Comparison of ENCODE assay signal across 8 mouse cellular contexts in genomic region chr4:125029891-125030614, GRCm38 (mm10). TPM values are rescaled to one million over a fixed set of nuclear protein-coding genes. Genes with fewer than 3 reads are reported as not detected.
DNase-seq lines count a peak whose midpoint lies in the region; ATAC-seq lines count a peak whose summit lies in the region.

No protein-coding gene starts in this region.

- H3K9me3 ChIP-seq in hindbrain, embryonic 12.5 days (replicated peaks), result no peaks in the 10 kb centered on the region

- peak; percentile 93 for DNase-seq in Muller cell, postnatal 12 days (ENCODE audit: inconsistent ontology term)
- DNase-seq in cerebellum, adult 9-11 months, result peak; percentile 92
- peak; percentile 74 to 88 for DNase-seq in frontal cortex, postnatal 10 days (ENCODE audit: low spot score in 2 of 2)
- peak; percentile 85 to 92 for DNase-seq in layer of hippocampus, postnatal 14 days (ENCODE audit: low spot score in 2 of 2)
- peak; percentile 95 for DNase-seq in lung, postnatal 14 days
- peak; percentile 87 for DNase-seq in retina, adult 2 months (ENCODE audit: low read depth, low spot score)
- peak; percentile 84 to 88 for DNase-seq in thymus, postnatal 36 days

- H3K9ac ChIP-seq in hindbrain, embryonic 12.5 days, result peak overlapping the region; percentile 90

- H3K27ac ChIP-seq in hindbrain, embryonic 12.5 days, result no peak overlapping the region

- peak overlapping the region; percentile 93 for H3K4me3 ChIP-seq in hindbrain, embryonic 12.5 days

- peak overlapping the region; percentile 84 for H3K4me2 ChIP-seq in hindbrain, embryonic 12.5 days (replicated peaks)

- H3K36me3 ChIP-seq in hindbrain, embryonic 12.5 days, result peaks cover 9% of the 10 kb centered on the region

- peaks cover 2% of the 10 kb centered on the region; the same call in 1 of the 2 replicates for H3K27me3 ChIP-seq in hindbrain, embryonic 12.5 days

- WGBS in hindbrain, embryonic 12.5 days, result under 1% methylated on average over 50 of the region's 50 CpGs

- peak; percentile 98 for ATAC-seq in hindbrain, embryonic 12.5 days (ENCODE audit: low FRiP score)

- H3K4me1 ChIP-seq in hindbrain, embryonic 12.5 days, result peaks cover 20% of the 10 kb centered on the region

RNA-seq across cellular contexts. Expression of gene Gnl2, which starts 13.7 kb away (rescaled TPM):
- polyA plus RNA-seq in hindbrain, embryonic 12.5 days (2016; fragmentation: Nextera tagmentation; extraction: Ambion mirVana), result 94.9 and 96.6 TPM in 2 replicates
- 10 to 100 TPM; 62.6 to 71.7 TPM for total RNA-seq in layer of hippocampus, postnatal 14 days (2021)

RNA-seq across cellular contexts. Expression of gene Dnali1, which starts 35.5 kb away (rescaled TPM):
- polyA plus RNA-seq in hindbrain, embryonic 12.5 days (2016; fragmentation: Nextera tagmentation; extraction: Ambion mirVana), result 1.2 and 1.7 TPM in 2 replicates
- 1 to 10 TPM in 1 of 2 experiments, under 1 TPM in 1; 0.76 to 2.0 TPM for total RNA-seq in layer of hippocampus, postnatal 14 days (2021)

RNA-seq across cellular contexts. Expression of gene Snip1, which starts 36.4 kb away (rescaled TPM):
- polyA plus RNA-seq in hindbrain, embryonic 12.5 days (2016; fragmentation: Nextera tagmentation; extraction: Ambion mirVana), result 32.6 and 33.4 TPM in 2 replicates
- total RNA-seq in layer of hippocampus, postnatal 14 days (2021), result 10 to 100 TPM; 13.7 to 15.1 TPM

RNA-seq across cellular contexts. Expression of gene Rspo1, which starts 43.8 kb away (rescaled TPM):
- 7.0 and 9.1 TPM in 2 replicates for polyA plus RNA-seq in hindbrain, embryonic 12.5 days (2016; fragmentation: Nextera tagmentation; extraction: Ambion mirVana)
- 10 to 100 TPM; 13.0 to 18.6 TPM for total RNA-seq in layer of hippocampus, postnatal 14 days (2021)

RNA-seq across cellular contexts. Expression of gene Meaf6, which starts 54.9 kb away (rescaled TPM):
- polyA plus RNA-seq in hindbrain, embryonic 12.5 days (2016; fragmentation: Nextera tagmentation; extraction: Ambion mirVana), result 118 and 130 TPM in 2 replicates
- 100 to 1,000 TPM; 110 to 113 TPM for total RNA-seq in layer of hippocampus, postnatal 14 days (2021)
